Mouse (Mus musculus): ENCODE results near the gene Card11. TPM values are rescaled to one million over a fixed set of nuclear protein-coding genes. Genes with fewer than 3 reads are reported as not detected.

The Card11 gene
- polyA plus RNA-seq, 1 experiment = 0.33 TPM

GRCm38 (mm10) chr5:140936816-140937215, 63.6 kb downstream of the Card11 start:
- peaks cover 7% of the 10 kb centered on the region for H3K4me1 ChIP-seq (ENCODE audit: control insufficient read depth, insufficient read depth, low read length)
- H3K4me3 ChIP-seq (ENCODE audit: insufficient read depth, low read length) = no peak overlapping the region
- TF ChIP-seq CTCF (IDR thresholded peaks at IDR 0.05; ENCODE audit: extremely low read depth, insufficient read depth, low read length) = no peak
- TF ChIP-seq POLR2A (IDR thresholded peaks at IDR 0.05; ENCODE audit: extremely low read depth, insufficient read depth, low read length) = no peak
- no peak overlapping the region for H3K27ac ChIP-seq (ENCODE audit: insufficient read depth, low read length)

DNA sequence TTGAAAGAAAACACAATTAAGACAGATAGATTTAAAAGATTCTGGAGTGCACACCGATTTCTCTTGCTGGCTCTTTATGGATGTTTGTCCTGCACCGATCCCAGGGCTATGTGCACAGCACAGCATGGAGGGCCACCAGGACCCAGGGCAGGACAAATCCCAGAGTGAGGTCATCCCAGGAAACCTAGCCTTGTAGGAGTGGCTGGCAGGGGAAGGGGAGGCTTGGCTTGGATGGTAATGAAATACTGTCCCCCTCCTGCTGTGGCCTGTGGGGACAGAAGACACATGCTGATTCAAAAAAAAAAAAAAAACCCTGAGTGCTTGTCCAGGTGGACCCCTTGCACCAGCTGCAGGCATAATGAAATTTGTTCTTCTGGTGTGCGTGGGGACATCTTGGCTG, 64.5 kb downstream of the Card11 start:
- no peak overlapping the region for H3K4me3 ChIP-seq (ENCODE audit: insufficient read depth, low read length)
- peaks cover 7% of the 10 kb centered on the region for H3K4me1 ChIP-seq (ENCODE audit: control insufficient read depth, insufficient read depth, low read length)
- H3K27ac ChIP-seq (ENCODE audit: insufficient read depth, low read length) = no peak overlapping the region
- TF ChIP-seq POLR2A (IDR thresholded peaks at IDR 0.05; ENCODE audit: extremely low read depth, insufficient read depth, low read length) (no peak), CTCF (IDR thresholded peaks at IDR 0.05; ENCODE audit: extremely low read depth, insufficient read depth, low read length) (no peak)

GRCm38 (mm10) chr5:140934639-140935315, 65.6 kb downstream of the Card11 start:
- no peak overlapping the region for H3K27ac ChIP-seq (ENCODE audit: insufficient read depth, low read length)
- no peak for TF ChIP-seq CTCF (IDR thresholded peaks at IDR 0.05; ENCODE audit: extremely low read depth, insufficient read depth, low read length)
- TF ChIP-seq POLR2A (IDR thresholded peaks at IDR 0.05; ENCODE audit: extremely low read depth, insufficient read depth, low read length) = no peak

DNA sequence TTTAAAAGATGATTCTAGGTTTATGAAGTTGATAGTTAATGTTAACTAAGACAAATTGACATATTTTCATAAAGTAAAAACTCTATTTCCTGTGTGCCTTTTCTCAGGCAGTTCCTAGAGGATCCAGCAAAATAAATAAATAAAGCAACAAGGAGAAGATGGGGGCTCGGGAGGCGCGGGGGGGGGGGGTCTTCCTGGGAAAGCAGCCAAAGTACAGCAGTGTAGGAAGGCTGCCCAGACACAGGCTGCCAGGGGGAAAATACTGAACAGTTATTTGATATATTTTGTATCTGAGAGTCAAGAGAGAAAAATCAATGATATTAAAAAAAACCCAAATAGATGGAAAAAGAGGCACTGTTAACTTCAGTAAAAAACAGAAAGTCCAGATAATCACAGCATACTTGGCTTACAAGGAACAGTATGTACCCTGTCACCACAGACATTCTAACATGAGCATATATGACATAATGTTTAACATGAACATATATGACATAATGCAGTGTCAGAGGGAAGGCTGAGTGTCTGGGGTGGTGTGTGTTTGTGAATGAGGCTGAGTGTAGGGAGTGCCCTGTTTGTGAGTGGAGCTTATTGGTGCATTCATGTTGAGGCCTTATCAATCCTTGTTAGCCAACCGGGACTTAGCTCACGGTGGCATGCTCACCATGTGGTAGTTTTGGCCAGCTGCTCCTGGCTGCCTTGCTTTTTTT, 68.7 kb downstream of the Card11 start:
- no peaks in the 10 kb centered on the region for H3K4me1 ChIP-seq (ENCODE audit: control insufficient read depth, insufficient read depth, low read length)
- TF ChIP-seq POLR2A (IDR thresholded peaks at IDR 0.05; ENCODE audit: extremely low read depth, insufficient read depth, low read length) (no peak), CTCF (IDR thresholded peaks at IDR 0.05; ENCODE audit: extremely low read depth, insufficient read depth, low read length) (no peak)
- H3K27ac ChIP-seq (ENCODE audit: insufficient read depth, low read length) = no peak overlapping the region

More at GRCm38 (mm10) chr5:140934639-140935315, 65.6 kb downstream of the Card11 start:
- Histone ChIP-seq H3K4me1 (ENCODE audit: control insufficient read depth, insufficient read depth, low read length) (no peaks in the 10 kb centered on the region), H3K4me3 (ENCODE audit: insufficient read depth, low read length) (no peak overlapping the region)

DNA sequence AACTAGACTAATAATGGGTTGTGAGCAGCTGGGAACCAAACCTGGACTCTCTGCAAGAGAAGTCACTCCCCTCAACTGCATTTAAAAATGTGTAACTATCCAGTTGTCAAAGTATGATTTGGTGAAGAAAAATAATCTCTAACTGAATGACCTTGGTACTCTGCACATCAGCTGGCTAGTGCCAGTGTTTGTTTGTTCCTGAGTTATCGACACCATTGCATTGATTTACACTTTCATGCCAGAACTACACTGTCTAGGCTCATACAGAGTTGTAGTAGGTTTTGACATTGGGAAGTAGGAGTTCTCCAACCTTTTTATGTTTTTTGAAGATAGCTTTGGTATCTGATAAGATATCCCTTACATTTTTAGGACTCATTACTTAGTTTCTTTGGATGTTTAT, 81.9 kb downstream of the Card11 start:
- no peaks in the 10 kb centered on the region for H3K4me1 ChIP-seq (ENCODE audit: control insufficient read depth, insufficient read depth, low read length)
- TF ChIP-seq CTCF (IDR thresholded peaks at IDR 0.05; ENCODE audit: extremely low read depth, insufficient read depth, low read length) = no peak
- no peak for TF ChIP-seq POLR2A (IDR thresholded peaks at IDR 0.05; ENCODE audit: extremely low read depth, insufficient read depth, low read length)

More for the DNA sequence above, 68.7 kb downstream of the Card11 start:
- H3K4me3 ChIP-seq (ENCODE audit: insufficient read depth, low read length) = no peak overlapping the region

DNA sequence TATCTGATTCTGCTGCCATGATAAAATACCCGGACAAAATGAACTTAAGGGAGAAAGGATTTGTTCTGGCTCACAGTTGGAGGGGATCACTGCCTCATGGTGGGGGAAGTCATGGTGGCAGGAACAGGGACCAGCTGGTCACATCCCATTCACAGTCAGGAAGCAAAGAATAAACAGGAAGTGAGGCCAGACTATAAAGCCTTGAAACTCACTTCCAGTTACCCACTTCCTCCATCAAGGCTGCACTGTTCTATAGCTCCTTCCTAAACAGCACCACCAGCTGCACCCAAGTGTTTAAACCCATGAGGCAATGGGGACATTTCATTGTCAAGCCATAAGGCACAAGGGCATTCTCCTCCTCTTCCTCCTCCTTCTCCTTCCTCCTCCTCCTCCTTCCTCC, 82.6 kb downstream of the Card11 start:
- Histone ChIP-seq H3K27ac (ENCODE audit: insufficient read depth, low read length) (no peak overlapping the region), H3K4me3 (ENCODE audit: insufficient read depth, low read length) (no peak overlapping the region), H3K4me1 (ENCODE audit: control insufficient read depth, insufficient read depth, low read length) (no peaks in the 10 kb centered on the region)
- no peak for TF ChIP-seq POLR2A (IDR thresholded peaks at IDR 0.05; ENCODE audit: extremely low read depth, insufficient read depth, low read length)
- TF ChIP-seq CTCF (IDR thresholded peaks at IDR 0.05; ENCODE audit: extremely low read depth, insufficient read depth, low read length) = no peak

More for the DNA sequence above, 81.9 kb downstream of the Card11 start:
- no peak overlapping the region for H3K4me3 ChIP-seq (ENCODE audit: insufficient read depth, low read length)
- no peak overlapping the region for H3K27ac ChIP-seq (ENCODE audit: insufficient read depth, low read length)

DNA sequence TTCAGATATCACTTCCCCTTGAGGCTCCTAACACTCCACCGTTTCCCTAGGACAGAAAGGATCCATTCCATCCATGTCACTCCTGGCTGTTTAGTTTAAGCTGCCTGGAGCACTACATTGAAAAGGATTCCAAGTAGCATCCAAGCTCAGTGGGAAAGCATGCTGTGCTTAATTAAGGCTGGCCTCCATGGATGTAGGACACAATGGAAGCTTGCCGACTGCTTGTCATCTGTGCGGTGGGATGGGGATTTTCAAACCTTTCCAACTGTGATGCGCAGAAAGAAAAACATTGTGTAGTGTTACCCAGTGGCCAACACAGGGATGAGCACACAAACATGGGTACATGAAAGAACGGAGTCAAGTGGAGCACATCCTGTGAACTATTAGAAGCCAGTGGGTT, 89.5 kb downstream of the Card11 start:
- Histone ChIP-seq H3K27ac (ENCODE audit: insufficient read depth, low read length) (no peak overlapping the region), H3K4me3 (ENCODE audit: insufficient read depth, low read length) (no peak overlapping the region), H3K4me1 (ENCODE audit: control insufficient read depth, insufficient read depth, low read length) (no peaks in the 10 kb centered on the region)
- TF ChIP-seq POLR2A (IDR thresholded peaks at IDR 0.05; ENCODE audit: extremely low read depth, insufficient read depth, low read length) = no peak

GRCm38 (mm10) chr5:140900866-140901265, 99.5 kb downstream of the Card11 start:
- H3K4me1 ChIP-seq (ENCODE audit: control insufficient read depth, insufficient read depth, low read length) = no peaks in the 10 kb centered on the region
- H3K4me3 ChIP-seq (ENCODE audit: insufficient read depth, low read length) = no peak overlapping the region
- H3K27ac ChIP-seq (ENCODE audit: insufficient read depth, low read length) = no peak overlapping the region
- TF ChIP-seq CTCF (IDR thresholded peaks at IDR 0.05; ENCODE audit: extremely low read depth, insufficient read depth, low read length) (no peak), POLR2A (IDR thresholded peaks at IDR 0.05; ENCODE audit: extremely low read depth, insufficient read depth, low read length) (no peak)

GRCm38 (mm10) chr5:140891080-140891479, 109.3 kb downstream of the Card11 start:
- Histone ChIP-seq H3K4me3 (ENCODE audit: insufficient read depth, low read length) (no peak overlapping the region), H3K27ac (ENCODE audit: insufficient read depth, low read length) (no peak overlapping the region), H3K4me1 (ENCODE audit: control insufficient read depth, insufficient read depth, low read length) (no peaks in the 10 kb centered on the region)
- TF ChIP-seq CTCF (IDR thresholded peaks at IDR 0.05; ENCODE audit: extremely low read depth, insufficient read depth, low read length) (peak; percentile 35; the same call in 1 of the 2 replicates), POLR2A (IDR thresholded peaks at IDR 0.05; ENCODE audit: extremely low read depth, insufficient read depth, low read length) (no peak)

- Histone ChIP-seq H3K4me3 (ENCODE audit: insufficient read depth, low read length) (no peak overlapping the region), H3K4me1 (ENCODE audit: control insufficient read depth, insufficient read depth, low read length) (no peaks in the 10 kb centered on the region), H3K27ac (ENCODE audit: insufficient read depth, low read length) (no peak overlapping the region)
- TF ChIP-seq POLR2A (IDR thresholded peaks at IDR 0.05; ENCODE audit: extremely low read depth, insufficient read depth, low read length) (no peak), CTCF (IDR thresholded peaks at IDR 0.05; ENCODE audit: extremely low read depth, insufficient read depth, low read length) (no peak)
These were observed 110.3 kb downstream of the Card11 start for GRCm38 (mm10) chr5:140890050-140890449.
